Mouse (Mus musculus) embryonic facial prominence, embryonic 10.5 days (tissue): ENCODE results near the gene Vmn1r87. TPM values are rescaled to one million over a fixed set of nuclear protein-coding genes. Genes with fewer than 3 reads are reported as not detected.
"Not testable (repeated sequence)": the region's sequence is repeated elsewhere in the genome, so short reads cannot be mapped to it uniquely, and the experiment has no call there.

Experiments used
- DNase-seq: peaks from one replicate; pipeline ENCODE4 v3.0.0-alpha.2; 2017; ENCODE audit warnings: low spot score
- H3K27ac ChIP-seq: fragments of 300-500 bp; sonication (generic); replicated peaks from 2 replicates; pipeline ENCODE4 v1.5.1; 2016; ENCODE audit warnings: mild to moderate bottlenecking
- H3K27me3 ChIP-seq: fragments of 300-500 bp; sonication (generic); replicated peaks from 2 replicates; pipeline ENCODE4 v1.6.1; 2016; ENCODE audit warnings: low read depth, mild to moderate bottlenecking; ENCODE audit not compliant: poor library complexity, severe bottlenecking
- H3K36me3 ChIP-seq: fragments of 300-500 bp; sonication (generic); replicated peaks from 2 replicates; pipeline ENCODE4 v1.6.1; 2016; ENCODE audit warnings: mild to moderate bottlenecking, moderate library complexity
- H3K4me1 ChIP-seq: fragments of 300-500 bp; sonication (generic); 2 replicates; pipeline ENCODE4 v1.6.1; 2016
- H3K4me3 ChIP-seq: fragments of 300-500 bp; sonication (generic); 2 replicates; pipeline ENCODE4 v1.5.1; 2016; ENCODE audit warnings: mild to moderate bottlenecking, moderate library complexity
- H3K9me3 ChIP-seq: fragments of 300-500 bp; sonication (generic); 2 replicates; pipeline ENCODE4 v1.6.1; 2016; ENCODE audit warnings: mild to moderate bottlenecking
- WGBS: fragments of 180-500 bp; shearing (Covaris S2); methylation state at CpG from one replicate; pipeline ENCODE4 v1.1.7; 2016; 5-methylcytosine and 5-hydroxymethylcytosine counted together
- polyA plus RNA-seq: library from polyadenylated mRNA; unstranded; fragments of >200 nt; fragmentation: Nextera tagmentation; extraction: Ambion mirVana; gene quantifications from 2 replicates; pipeline ENCODE4 v1.2.1, GENCODE M21; 2016

Gene Vmn1r87
- not detected in 2 replicates for polyA plus RNA-seq

GRCm38 (mm10) chr7:13140057-13140456 is at the start of gene Vmn1r87:
TSS of gene Vmn1r87 (minus strand) at chr7:13140157.
- 85% methylated on average over 1 of the region's 1 CpGs for WGBS
- Histone ChIP-seq H3K36me3 (no peaks in the 10 kb centered on the region), H3K9me3 (no peaks in the 10 kb centered on the region), H3K27me3 (no peaks in the 10 kb centered on the region), H3K4me1 (no peaks in the 10 kb centered on the region), H3K4me3 (no peak within 1 kb of the TSS), H3K27ac (no peak within 1 kb of the TSS)
- DNase-seq: no peak

- no peak for DNase-seq
- no peak within 1 kb of the TSS for H3K4me3 ChIP-seq
Measured at GRCm38 (mm10) chr7:13159268-13159667, 19.3 kb upstream of the Vmn1r87 start, which contains the start of gene Vmn1r88. TSS of gene Vmn1r88 (plus strand) at chr7:13159568.

GRCm38 (mm10) chr7:13137340-13137739 is 2.6 kb downstream of the Vmn1r87 start:
- Histone ChIP-seq H3K36me3 (no peaks in the 10 kb centered on the region), H3K4me3 (no peak overlapping the region), H3K9me3 (0 out of 2 replicates have a peak, but pooled peaks cover 4% of the 10 kb centered on the region), H3K4me1 (no peaks in the 10 kb centered on the region), H3K27ac (no peak overlapping the region), H3K27me3 (no peaks in the 10 kb centered on the region)
- no peak for DNase-seq

More at GRCm38 (mm10) chr7:13159268-13159667, 19.3 kb upstream of the Vmn1r87 start, which contains the start of gene Vmn1r88:
- H3K9me3 ChIP-seq: peaks cover 6% of the 10 kb centered on the region; the same call in 1 of the 2 replicates
- no peaks in the 10 kb centered on the region for H3K36me3 ChIP-seq
- no peak within 1 kb of the TSS for H3K27ac ChIP-seq
- no peaks in the 10 kb centered on the region for H3K4me1 ChIP-seq
- H3K27me3 ChIP-seq: no peaks in the 10 kb centered on the region

- no peak for DNase-seq
- Histone ChIP-seq H3K27me3 (no peaks in the 10 kb centered on the region), H3K36me3 (no peaks in the 10 kb centered on the region), H3K27ac (no peak overlapping the region), H3K4me3 (no peak overlapping the region), H3K4me1 (no peaks in the 10 kb centered on the region), H3K9me3 (0 out of 2 replicates have a peak, but pooled peaks cover 4% of the 10 kb centered on the region)
- WGBS: 90% methylated on average over 2 of the region's 2 CpGs
Measured at GRCm38 (mm10) chr7:13131856-13132255, 8.1 kb downstream of the Vmn1r87 start.

- peak overlapping the region; percentile 47 for H3K4me3 ChIP-seq
- not testable (repeated sequence) for H3K9me3 ChIP-seq, H3K4me1 ChIP-seq, H3K27me3 ChIP-seq, H3K36me3 ChIP-seq, H3K27ac ChIP-seq
- WGBS: under 1% methylated on average over 21 of the region's 34 CpGs
- peak; percentile 11 for DNase-seq
Measured at GRCm38 (mm10) chr7:13123554-13124153, 16.3 kb downstream of the Vmn1r87 start.

- Histone ChIP-seq H3K36me3 (no peaks in the 10 kb centered on the region), H3K9me3 (no peaks in the 10 kb centered on the region), H3K4me3 (no peak within 1 kb of the TSS), H3K4me1 (no peaks in the 10 kb centered on the region), H3K27me3 (no peaks in the 10 kb centered on the region), H3K27ac (no peak within 1 kb of the TSS)
- DNase-seq: no peak
Measured at GRCm38 (mm10) chr7:13119817-13120216, 20.1 kb downstream of the Vmn1r87 start, which contains the start of gene Vmn1r86. TSS of gene Vmn1r86 (minus strand) at chr7:13119917.

- Histone ChIP-seq H3K27me3 (no peaks in the 10 kb centered on the region), H3K9me3 (no peaks in the 10 kb centered on the region), H3K4me3 (no peak within 1 kb of the TSS), H3K27ac (no peak within 1 kb of the TSS), H3K36me3 (no peaks in the 10 kb centered on the region), H3K4me1 (no peaks in the 10 kb centered on the region)
- no peak for DNase-seq
- 60% methylated on average over 3 of the region's 3 CpGs for WGBS
Measured at GRCm38 (mm10) chr7:13095073-13095472, 44.9 kb downstream of the Vmn1r87 start, which contains the start of gene Vmn1r85. TSS of gene Vmn1r85 (minus strand) at chr7:13095173.

Other genes with a start within 250 kb of the Vmn1r87 start
- 19.7 and 20.1 TPM in 2 replicates for gene Zscan22, start 242.3 kb downstream of the Vmn1r87 start, polyA plus RNA-seq
- gene Rps5, start 217.9 kb downstream of the Vmn1r87 start, polyA plus RNA-seq: 1,112 and 1,123 TPM in 2 replicates
- 0.67 and 1.0 TPM in 2 replicates for gene Rnf225, start 212.7 kb downstream of the Vmn1r87 start, polyA plus RNA-seq
- gene Zfp324, start 174.3 kb downstream of the Vmn1r87 start, polyA plus RNA-seq: 11.8 and 12.5 TPM in 2 replicates
- 15.1 and 15.7 TPM in 2 replicates for gene Zfp446, start 162.3 kb downstream of the Vmn1r87 start, polyA plus RNA-seq
- gene Slc27a5, start 142.0 kb downstream of the Vmn1r87 start, polyA plus RNA-seq: not detected in 2 replicates
- 452 and 468 TPM in 2 replicates for gene Trim28, start 141.0 kb downstream of the Vmn1r87 start, polyA plus RNA-seq
- gene Zbtb45, start 130.1 kb downstream of the Vmn1r87 start, polyA plus RNA-seq: 27.2 and 28.4 TPM in 2 replicates
- 89.1 and 93.0 TPM in 2 replicates for gene Chmp2a, start 105.3 kb downstream of the Vmn1r87 start, polyA plus RNA-seq
- 157 and 159 TPM in 2 replicates for gene Ube2m, start 101.9 kb downstream of the Vmn1r87 start, polyA plus RNA-seq
- gene Mzf1, start 85.4 kb downstream of the Vmn1r87 start, polyA plus RNA-seq: 2.4 and 2.8 TPM in 2 replicates
- not detected in 2 replicates for gene Vmn1r85, start 45.0 kb downstream of the Vmn1r87 start, polyA plus RNA-seq
- gene Vmn1r86, start 20.2 kb downstream of the Vmn1r87 start, polyA plus RNA-seq: not detected in 2 replicates
- not detected in 2 replicates for gene Vmn1r88, start 19.4 kb upstream of the Vmn1r87 start, polyA plus RNA-seq
- gene Vmn1r89, start 72.9 kb upstream of the Vmn1r87 start, polyA plus RNA-seq: not detected in 2 replicates
- 160 and 162 TPM in 2 replicates for gene Lig1, start 137.1 kb upstream of the Vmn1r87 start, polyA plus RNA-seq
- gene Zswim9, start 138.6 kb upstream of the Vmn1r87 start, polyA plus RNA-seq: 9.4 and 12.6 TPM in 2 replicates
- gene Pla2g4c, start 184.5 kb upstream of the Vmn1r87 start, polyA plus RNA-seq: 1.8 and 1.9 TPM in 2 replicates